30 mouse cellular contexts compared by ENCODE assay signal in the genomic region with DNA sequence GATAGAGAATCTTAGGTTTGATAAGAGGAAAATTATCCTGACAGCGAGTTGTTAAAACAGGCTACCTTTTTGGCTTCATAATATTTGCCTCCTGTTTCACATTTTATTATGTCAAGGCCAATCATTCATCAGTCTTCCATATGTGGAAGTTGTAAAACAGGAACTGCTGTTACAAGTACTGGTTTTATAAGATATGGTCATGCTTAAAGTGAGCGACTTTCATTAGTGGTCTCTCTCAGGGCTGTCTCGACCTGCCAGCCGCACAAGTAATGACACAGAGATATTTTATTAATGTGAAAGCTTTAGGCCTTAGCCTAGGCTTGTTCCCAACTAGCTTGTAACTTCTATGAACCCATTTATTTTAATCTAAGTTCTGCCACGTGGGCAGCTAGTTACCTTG.
DNase-seq lines count a peak whose midpoint lies in the region; ATAC-seq and TF ChIP-seq lines count a peak whose summit lies in the region.
"Had no signal": no experiment of that assay in that cellular context is flagged by ENCODE, and none has a peak within 500 bp of the region (broad histone marks: within the 10 kb centered on the region; RNA-seq: fewer than 3 reads in every experiment).

No protein-coding gene starts in this region.

- TF ChIP-seq POLR2A in MEL (IDR thresholded peaks at IDR 0.05; ENCODE audit: control insufficient read depth in 1 of 2, insufficient read depth in 1 of 2, low read depth in 1 of 2, low read length in 2 of 2, poor library complexity in 1 of 2), result no peak
- no peak for TF ChIP-seq POLR2A in limb, embryonic 14.5 days (IDR thresholded peaks at IDR 0.05; ENCODE audit: borderline replicate concordance, extremely low read depth, insufficient read depth, insufficient read length)

- WGBS in limb, embryonic 11.5 days, result 26% methylated on average over 5 of the region's 5 CpGs
- WGBS in limb, embryonic 14.5 days, result 12% methylated on average over 5 of the region's 5 CpGs

- peak; percentile 77 for ATAC-seq in common myeloid progenitor, adult 5-6 weeks (replicated peaks; ENCODE audit: low read depth, poor library complexity, severe bottlenecking)
- ATAC-seq in limb, embryonic 11.5 days (ENCODE audit: insufficient number of reproducible peaks, low FRiP score, low TSS enrichment, low read depth), result peak; percentile 31; the same call in 1 of the 2 replicates
- ATAC-seq in limb, embryonic 14.5 days (ENCODE audit: low FRiP score, low read depth), result no peak
- ATAC-seq: activated CD4-positive, CD25-positive, alpha-beta regulatory T cell, adult 4 months; forebrain, embryonic 13.5 days; forebrain, embryonic 16.5 days had no signal

- no peaks in the 10 kb centered on the region for H3K27me3 ChIP-seq in MEL (ENCODE audit: control insufficient read depth in 1 of 2, insufficient read depth in 2 of 2, low read length in 2 of 2)
- H3K27me3 ChIP-seq in limb, embryonic 11.5 days (ENCODE audit: control insufficient read depth, insufficient read depth, low read length), result no peaks in the 10 kb centered on the region
- H3K27me3 ChIP-seq in limb, embryonic 14.5 days (ENCODE audit: control insufficient read depth, insufficient read depth, low read length), result no peaks in the 10 kb centered on the region
- H3K27me3 ChIP-seq: CH12.LX; embryonic facial prominence, embryonic 13.5 days; forebrain, embryonic 13.5 days; heart, embryonic 13.5 days; hindbrain, embryonic 12.5 days; hindbrain, embryonic 15.5 days had no signal

- H3K27ac ChIP-seq in MEL (ENCODE audit: control insufficient read depth, low read depth, low read length), result no peak overlapping the region
- no peak overlapping the region for H3K27ac ChIP-seq in limb, embryonic 11.5 days (replicated peaks; ENCODE audit: low read depth, low read length)
- no peak overlapping the region for H3K27ac ChIP-seq in limb, embryonic 14.5 days (replicated peaks; ENCODE audit: low read depth, low read length)
- H3K27ac ChIP-seq: embryonic facial prominence, embryonic 13.5 days; forebrain, embryonic 10.5 days; forebrain, embryonic 13.5 days; heart, adult 2 months; heart, embryonic 10.5 days; heart, embryonic 13.5 days; hindbrain, embryonic 12.5 days; hindbrain, embryonic 15.5 days had no signal

- no peaks in the 10 kb centered on the region for H3K79me2 ChIP-seq in MEL (ENCODE audit: control insufficient read depth, insufficient read depth, low read length, poor library complexity)

- no peak overlapping the region for H3K4me3 ChIP-seq in MEL (ENCODE audit: control insufficient read depth in 1 of 2, insufficient read depth in 1 of 2, low read depth in 2 of 2, low read length in 2 of 2)
- H3K4me3 ChIP-seq in limb, embryonic 11.5 days (ENCODE audit: low read depth, low read length), result no peak overlapping the region
- no peak overlapping the region for H3K4me3 ChIP-seq in limb, embryonic 14.5 days (replicated peaks; ENCODE audit: low read length)
- H3K4me3 ChIP-seq: embryonic facial prominence, embryonic 13.5 days; forebrain, embryonic 10.5 days; forebrain, embryonic 13.5 days; heart, adult 2 months; heart, embryonic 10.5 days; heart, embryonic 13.5 days; hindbrain, embryonic 12.5 days; hindbrain, embryonic 15.5 days had no signal

- TF ChIP-seq EP300 in MEL (IDR thresholded peaks at IDR 0.05; ENCODE audit: low read depth in 1 of 2, low read length in 2 of 2), result peak; percentile 18 to 52; a peak in 3 of 4 replicates

- H3K36me3 ChIP-seq in MEL (ENCODE audit: control insufficient read depth in 1 of 2, insufficient read depth in 2 of 2, low read length in 2 of 2), result peaks cover 0 to 6% of the 10 kb centered on the region in 2 experiments; a peak in 2 of 4 replicates
- H3K36me3 ChIP-seq in limb, embryonic 11.5 days (ENCODE audit: control insufficient read depth, insufficient read depth, low read length), result no peaks in the 10 kb centered on the region
- no peaks in the 10 kb centered on the region for H3K36me3 ChIP-seq in limb, embryonic 14.5 days (ENCODE audit: control insufficient read depth, insufficient read depth, low read length)
- H3K36me3 ChIP-seq: embryonic facial prominence, embryonic 13.5 days; forebrain, embryonic 10.5 days; G1E; heart, embryonic 10.5 days; heart, embryonic 13.5 days; hindbrain, embryonic 12.5 days; hindbrain, embryonic 15.5 days had no signal

- peak; percentile 68 for DNase-seq in MEL (ENCODE audit: low read depth, low spot score)
- no peak for DNase-seq in limb, embryonic 11.5 days (ENCODE audit: low spot score)
- DNase-seq in limb, embryonic 14.5 days (ENCODE audit: low spot score), result peak; percentile 22
- no peak for DNase-seq in thymus, postnatal 14 days
- no peak for DNase-seq in layer of hippocampus, adult 9-10 months (ENCODE audit: low spot score)
- DNase-seq in yolk sac, embryonic 10.5 days (ENCODE audit: low spot score), result no peak
- DNase-seq: adrenal gland, adult 8-10 months; adrenal gland, postnatal 25 days; B cell, adult 2 months; cerebellum, adult 11 months; cerebellum, adult 2 months; cerebellum, adult 9-11 months; cerebellum, postnatal 25 days; gastrocnemius, postnatal 10 days; gastrocnemius, postnatal 36 days; heart, adult 2 months; heart, postnatal 14 days; heart, postnatal 4 days had no signal

- H3K9me3 ChIP-seq in MEL (replicated peaks; ENCODE audit: insufficient read depth, low read length), result no peaks in the 10 kb centered on the region
- no peaks in the 10 kb centered on the region for H3K9me3 ChIP-seq in limb, embryonic 11.5 days (ENCODE audit: control insufficient read depth, low read length)
- no peaks in the 10 kb centered on the region for H3K9me3 ChIP-seq in limb, embryonic 14.5 days (ENCODE audit: control insufficient read depth, low read length)
- H3K9me3 ChIP-seq: embryonic facial prominence, embryonic 13.5 days; forebrain, embryonic 10.5 days; forebrain, embryonic 13.5 days; G1E; heart, embryonic 10.5 days; heart, embryonic 13.5 days; hindbrain, embryonic 12.5 days; hindbrain, embryonic 15.5 days had no signal

- no peak for TF ChIP-seq CTCF in MEL (IDR thresholded peaks at IDR 0.05 in 2 of 3, conservative IDR thresholded peaks at IDR 0.05 in 1 of 3; ENCODE audit: control insufficient read depth in 1 of 3, insufficient read depth in 1 of 3, low read depth in 2 of 3, low read length in 3 of 3, poor library complexity in 1 of 3, severe bottlenecking in 1 of 3)

- H3K9ac ChIP-seq in MEL (ENCODE audit: control insufficient read depth, low read depth, low read length, poor library complexity, severe bottlenecking), result no peak overlapping the region
- no peak overlapping the region for H3K9ac ChIP-seq in limb, embryonic 11.5 days (ENCODE audit: low read length)
- no peak overlapping the region for H3K9ac ChIP-seq in limb, embryonic 14.5 days (ENCODE audit: low read depth, low read length, severe bottlenecking)
- H3K9ac ChIP-seq: embryonic facial prominence, embryonic 13.5 days; forebrain, embryonic 13.5 days; heart, embryonic 13.5 days; hindbrain, embryonic 12.5 days; hindbrain, embryonic 15.5 days had no signal

- peaks cover 3 to 7% of the 10 kb centered on the region in 2 experiments; a peak in 3 of 4 replicates for H3K4me1 ChIP-seq in MEL (ENCODE audit: control insufficient read depth in 1 of 2, insufficient read depth in 2 of 2, low read length in 2 of 2)
- 0 out of 2 replicates have a peak, but pooled peaks cover 3% of the 10 kb centered on the region for H3K4me1 ChIP-seq in limb, embryonic 11.5 days (ENCODE audit: control insufficient read depth, insufficient read depth, low read length)
- H3K4me1 ChIP-seq in limb, embryonic 14.5 days (ENCODE audit: control insufficient read depth, insufficient read depth, low read length), result no peaks in the 10 kb centered on the region
- H3K4me1 ChIP-seq: embryonic facial prominence, embryonic 13.5 days; forebrain, embryonic 10.5 days; forebrain, embryonic 13.5 days; heart, embryonic 10.5 days; heart, embryonic 13.5 days; hindbrain, embryonic 12.5 days; hindbrain, embryonic 15.5 days had no signal

- no peak for TF ChIP-seq RAD21 in MEL (IDR thresholded peaks at IDR 0.05; ENCODE audit: low read depth, low read length)

- H3K4me2 ChIP-seq in limb, embryonic 11.5 days (ENCODE audit: low read depth, severe bottlenecking), result no peak overlapping the region
- H3K4me2 ChIP-seq in limb, embryonic 14.5 days (replicated peaks; ENCODE audit: low read depth, low read length, severe bottlenecking), result no peak overlapping the region
- H3K4me2 ChIP-seq: embryonic facial prominence, embryonic 13.5 days; forebrain, embryonic 13.5 days; heart, embryonic 13.5 days; hindbrain, embryonic 12.5 days; hindbrain, embryonic 15.5 days had no signal

TF ChIP-seq in MEL, 35 proteins besides CTCF, POLR2A, EP300 and RAD21:
- TF ChIP-seq MYC (IDR thresholded peaks at IDR 0.05; ENCODE audit: low read depth, low read length), result 0 out of 2 replicates have a peak, but pooled peaks have one; percentile 24
- TF ChIP-seq TCF12 (IDR thresholded peaks at IDR 0.05; ENCODE audit: low read depth, low read length), result 0 out of 2 replicates have a peak, but pooled peaks have one; percentile 28
- TF ChIP-seq MXI1 (IDR thresholded peaks at IDR 0.05; ENCODE audit: low read depth, low read length), result no peak
- TF ChIP-seq ETS1 (IDR thresholded peaks at IDR 0.05; ENCODE audit: low read depth, low read length), result no peak

Comparison
In these comparisons a context has a peak if more than half of its experiments do, and no peak if none do; other contexts are left out.
1. DNase-seq: peak in MEL (single experiment) and limb, embryonic 14.5 days (single experiment); none in limb, embryonic 11.5 days (single experiment), thymus, postnatal 14 days (single experiment), layer of hippocampus, adult 9-10 months (single experiment) and yolk sac, embryonic 10.5 days (single experiment).